Mouse (Mus musculus) bone marrow, adult 2 months (tissue): Measurements from ENCODE around the gene Scube3. TPM values are rescaled to one million over a fixed set of nuclear protein-coding genes. Genes with fewer than 3 reads are reported as not detected.
A peak's percentile ranks its signal among the peaks of the same experiment; 100 is the strongest.

Experiments
- H3K27ac ChIP-seq: fragments of 200-500 bp; 2 replicates; pipeline ENCODE4 v1.5.1; 2012; ENCODE audit warnings: low read depth, mild to moderate bottlenecking, control low read depth, inconsistent platforms, low read length; ENCODE audit not compliant: control insufficient read depth, poor library complexity, insufficient read depth
- H3K4me1 ChIP-seq: fragments of 200-500 bp; 2 replicates; pipeline ENCODE4 v1.6.1; 2011; ENCODE audit warnings: low read length; ENCODE audit not compliant: control insufficient read depth, insufficient read depth
- H3K4me3 ChIP-seq: fragments of 200-500 bp; replicated peaks from 2 replicates; pipeline ENCODE3; 2011; ENCODE audit warnings: mild to moderate bottlenecking, low read depth, low read length, control low read depth; ENCODE audit not compliant: control insufficient read depth
- CTCF ChIP-seq: fragments of 200-500 bp; IDR thresholded peaks from 2 replicates; pipeline ENCODE4 v1.5.1; 2011; ENCODE audit warnings: low read length, control low read depth; ENCODE audit not compliant: control insufficient read depth, insufficient read depth
- POLR2A ChIP-seq: fragments of 200-500 bp; IDR thresholded peaks from 2 replicates; pipeline ENCODE4 v1.6.1; 2011; ENCODE audit warnings: low read depth, mild to moderate bottlenecking, control low read depth, low read length, borderline replicate concordance; ENCODE audit not compliant: control insufficient read depth
- WGBS: fragments of 180-500 bp; shearing (Covaris S2); methylation state at CpG from one replicate; pipeline ENCODE4 v1.1.7; 2018; 5-methylcytosine and 5-hydroxymethylcytosine counted together
- polyA plus RNA-seq: library from polyadenylated mRNA; stranded (reverse); fragments of >200 nt; gene quantifications from 2 replicates; pipeline ENCODE4 v1.2.4, GENCODE M21; 2011; ENCODE audit warnings: low replicate concordance; ENCODE audit not compliant: missing spikeins, insufficient read depth, insufficient read length

Scube3 gene
- polyA plus RNA-seq, 1 experiment = 0.57 TPM

DNA sequence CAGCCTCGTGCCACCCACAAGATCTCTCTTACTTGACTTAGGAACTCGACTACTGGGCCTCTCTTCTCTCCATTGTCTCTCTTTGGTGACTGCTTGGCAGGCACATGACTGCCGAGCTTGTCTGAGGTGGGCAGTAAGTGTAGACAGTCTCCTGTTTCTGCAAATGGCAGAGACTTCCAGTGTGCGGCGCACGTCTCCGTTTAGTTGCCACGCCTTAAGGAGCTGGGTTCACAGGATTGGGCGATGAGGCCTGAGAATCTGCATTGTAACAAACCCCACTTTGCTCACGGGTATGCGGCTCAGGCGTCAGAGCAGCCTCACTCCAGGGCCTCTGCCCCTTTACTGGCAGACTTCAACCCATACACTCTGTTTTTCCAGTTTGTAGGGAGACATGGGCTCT lies 8.5 kb downstream of the Scube3 start:
- Histone ChIP-seq H3K4me3 (no peak overlapping the region), H3K27ac (no peak overlapping the region), H3K4me1 (no peaks in the 10 kb centered on the region)
- WGBS = 79% methylated on average over 12 of the region's 12 CpGs
- TF ChIP-seq CTCF (no peak), POLR2A (no peak)

DNA sequence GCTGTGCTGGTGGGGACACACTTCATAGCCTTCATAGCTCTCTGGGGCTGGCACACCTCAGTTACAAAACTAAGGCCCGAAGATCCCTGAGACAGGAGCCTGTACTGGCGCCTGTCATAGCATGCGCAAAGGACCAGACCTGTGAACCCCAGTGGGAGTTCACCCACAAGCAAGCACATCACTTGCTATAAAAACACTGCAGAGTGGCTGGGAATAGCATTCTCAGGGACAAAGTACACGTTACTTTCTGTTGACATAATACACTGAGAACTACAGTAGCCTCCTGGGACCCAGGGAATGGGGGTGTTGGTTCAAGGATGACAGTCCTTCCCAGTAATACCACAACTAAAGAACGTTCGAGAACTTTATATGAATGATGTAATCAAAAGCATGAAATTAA lies 11.2 kb downstream of the Scube3 start:
- no peak overlapping the region for H3K27ac ChIP-seq
- H3K4me1 ChIP-seq = no peaks in the 10 kb centered on the region
- TF ChIP-seq CTCF (no peak), POLR2A (no peak)
- H3K4me3 ChIP-seq = no peak overlapping the region
- WGBS = 79% methylated on average over 6 of the region's 6 CpGs

DNA sequence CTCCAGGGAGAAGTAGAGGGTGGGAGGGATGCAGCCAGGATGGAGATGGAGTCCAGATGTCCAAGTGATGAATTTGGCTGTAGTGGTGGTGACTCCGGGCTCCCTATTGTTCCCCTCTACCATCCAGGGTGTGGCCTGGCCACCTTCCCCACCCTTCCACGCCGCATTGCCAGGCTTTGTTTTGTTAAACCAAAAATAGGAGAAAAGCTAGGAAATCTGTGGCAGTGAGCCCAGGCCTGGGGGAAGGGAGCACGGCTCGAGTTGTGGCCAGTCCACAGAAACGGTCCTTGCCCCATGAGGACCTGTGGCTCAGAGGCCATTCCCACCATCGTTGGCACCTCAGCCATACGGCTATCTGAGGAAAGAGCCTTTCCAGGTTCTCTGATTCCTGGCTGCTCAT lies 13.0 kb downstream of the Scube3 start:
- Histone ChIP-seq H3K4me3 (no peak overlapping the region), H3K4me1 (no peaks in the 10 kb centered on the region), H3K27ac (no peak overlapping the region)
- WGBS = 80% methylated on average over 8 of the region's 8 CpGs
- no peak for TF ChIP-seq CTCF
- TF ChIP-seq POLR2A = no peak

DNA sequence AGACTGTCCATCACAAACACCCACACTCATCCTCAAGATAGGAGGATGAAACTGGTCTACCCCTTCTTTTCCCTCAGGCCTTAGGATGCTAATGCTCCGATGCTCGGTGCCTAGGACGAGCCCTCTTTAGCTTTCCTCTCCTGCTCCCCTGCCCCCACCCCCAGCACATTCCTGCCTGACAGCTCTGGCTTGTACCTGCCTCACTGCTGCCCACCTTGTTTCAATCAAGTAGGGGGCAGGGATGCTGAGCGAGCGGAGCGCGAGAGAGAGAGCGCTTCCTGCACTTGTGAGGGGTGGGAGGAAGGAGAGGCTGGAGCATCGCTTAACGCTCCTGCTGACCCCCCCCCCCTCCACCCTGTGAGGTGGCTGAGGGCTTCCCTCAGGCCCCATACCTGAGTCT lies 18.4 kb downstream of the Scube3 start:
- Histone ChIP-seq H3K4me1 (no peaks in the 10 kb centered on the region), H3K27ac (no peak overlapping the region), H3K4me3 (no peak overlapping the region)
- no peak for TF ChIP-seq CTCF
- TF ChIP-seq POLR2A = no peak
- 78% methylated on average over 10 of the region's 10 CpGs for WGBS

DNA sequence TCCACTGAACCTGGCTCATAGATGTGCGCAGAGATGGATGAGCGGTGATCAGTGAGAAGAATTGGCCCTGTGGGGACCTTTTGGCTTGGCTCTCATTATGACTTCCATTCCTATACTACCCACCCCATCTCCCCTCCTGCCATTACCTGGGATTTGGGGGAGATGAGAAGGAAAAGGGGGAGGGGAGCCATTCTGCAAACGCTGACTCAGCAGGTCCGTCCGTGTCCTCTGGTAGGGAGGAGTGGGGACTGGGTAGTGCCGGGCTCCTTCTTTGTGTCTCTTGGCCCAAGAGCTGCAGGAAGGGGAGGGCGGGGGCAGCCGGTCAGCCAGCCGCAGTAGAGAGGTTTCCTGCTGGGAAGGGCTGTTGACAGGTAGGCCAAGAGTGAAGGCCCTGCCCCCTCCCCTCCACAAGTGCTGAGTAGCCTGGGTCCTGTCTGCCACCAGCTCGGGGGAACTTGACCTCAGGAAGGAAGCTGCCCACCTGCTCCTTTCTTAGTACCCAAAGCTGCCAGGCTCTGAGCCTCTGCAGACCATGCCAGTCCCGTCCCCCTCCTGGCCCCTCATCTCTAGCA lies 19.5 kb downstream of the Scube3 start:
- 22% methylated on average over 11 of the region's 11 CpGs for WGBS
- TF ChIP-seq CTCF (no peak), POLR2A (no peak)
- no peak overlapping the region for H3K4me3 ChIP-seq
- no peaks in the 10 kb centered on the region for H3K4me1 ChIP-seq
- H3K27ac ChIP-seq = no peak overlapping the region

GRCm38 (mm10) chr17:28163666-28164065 lies 21.7 kb downstream of the Scube3 start:
- TF ChIP-seq CTCF = peak; percentile 97
- no peak for TF ChIP-seq POLR2A
- Histone ChIP-seq H3K4me1 (no peaks in the 10 kb centered on the region), H3K4me3 (no peak overlapping the region), H3K27ac (no peak overlapping the region)
- 13% methylated on average over 6 of the region's 6 CpGs for WGBS

DNA sequence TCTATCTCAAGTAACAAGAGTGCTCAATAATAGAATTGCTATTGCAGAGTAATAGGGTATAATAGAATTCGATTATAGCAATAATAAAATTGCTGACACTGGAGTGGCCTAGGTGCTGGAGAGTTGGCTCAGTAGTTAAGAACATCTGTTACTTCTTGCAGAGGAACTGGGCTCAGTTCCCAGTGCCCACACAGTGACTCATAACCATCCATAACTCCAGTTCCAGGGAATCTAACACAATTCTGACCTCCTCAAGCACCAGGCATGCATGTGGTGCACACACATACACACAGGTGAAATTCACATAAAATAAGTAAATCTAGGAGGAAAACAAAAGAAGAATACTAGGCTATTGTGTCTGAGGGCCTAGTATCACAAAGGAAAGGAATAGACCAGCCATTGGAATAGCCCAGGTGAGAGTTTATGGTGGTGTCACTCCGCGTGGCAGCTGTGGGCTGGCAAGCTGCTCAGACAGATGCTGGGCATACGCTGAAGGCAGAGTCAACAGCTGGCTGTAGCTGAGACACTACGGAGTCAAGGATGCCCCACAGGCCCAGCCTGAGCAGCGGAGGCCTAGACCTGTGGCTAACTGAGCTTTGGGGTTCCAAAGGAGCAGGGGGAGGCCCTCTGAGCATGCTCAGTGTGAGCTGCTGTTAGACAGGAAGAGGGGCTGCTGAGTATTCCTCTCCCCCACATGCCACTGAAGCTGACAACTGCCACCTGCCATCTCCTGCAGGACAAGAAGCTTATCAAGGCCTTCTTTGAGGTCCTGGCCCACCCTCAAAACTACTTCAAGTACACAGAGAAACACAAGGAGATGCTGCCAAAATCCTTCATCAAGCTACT lies 28.7 kb downstream of the Scube3 start:
- H3K4me3 ChIP-seq = no peak overlapping the region
- no peak overlapping the region for H3K27ac ChIP-seq
- WGBS = 87% methylated on average over 6 of the region's 6 CpGs
- no peak for TF ChIP-seq CTCF
- no peak for TF ChIP-seq POLR2A
- H3K4me1 ChIP-seq = no peaks in the 10 kb centered on the region

DNA sequence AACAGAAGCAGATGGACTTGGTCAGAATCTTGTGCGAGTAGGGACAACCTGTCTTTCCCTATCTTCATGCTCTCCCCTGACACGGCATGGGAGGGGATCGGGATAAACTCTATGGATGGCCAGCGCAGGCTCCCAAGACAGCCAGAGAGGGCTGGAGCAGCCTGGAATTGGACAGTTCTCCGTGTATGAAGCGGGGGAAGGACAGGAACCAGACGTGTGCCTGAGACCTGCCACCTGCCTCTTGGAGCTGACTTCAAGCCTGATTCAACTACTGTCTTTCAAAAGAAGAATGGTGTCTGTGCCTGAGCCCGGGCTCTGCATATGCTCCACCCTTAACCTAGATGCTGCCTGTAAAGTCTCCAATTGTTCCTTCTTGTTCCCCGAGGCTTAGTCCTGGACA lies 30.7 kb downstream of the Scube3 start:
- TF ChIP-seq POLR2A = no peak
- TF ChIP-seq CTCF = no peak
- Histone ChIP-seq H3K4me1 (no peaks in the 10 kb centered on the region; the same call in 1 of the 2 replicates), H3K27ac (no peak overlapping the region), H3K4me3 (no peak overlapping the region)
- 73% methylated on average over 9 of the region's 9 CpGs for WGBS
